In genomic region chr1:59399554-59400325, GRCm38 (mm10) we compare ENCODE assay signal across 19 mouse cellular contexts.
DNase-seq lines count a peak whose midpoint lies in the region; ATAC-seq lines count a peak whose summit lies in the region.
"Had no signal": no experiment of that assay in that cellular context is flagged by ENCODE, and none has a peak within 500 bp of the region (broad histone marks: within the 10 kb centered on the region; RNA-seq: fewer than 3 reads in every experiment).

No protein-coding gene starts in this region.

- H3K27me3 ChIP-seq in kidney, embryonic 15.5 days: no peaks in the 10 kb centered on the region
- H3K27me3 ChIP-seq in neural tube, embryonic 15.5 days (replicated peaks): no peaks in the 10 kb centered on the region
- H3K27me3 ChIP-seq in embryonic facial prominence, embryonic 11.5 days (ENCODE audit: control insufficient read depth, insufficient read depth, low read length): no peaks in the 10 kb centered on the region
- H3K27me3 ChIP-seq: forebrain, embryonic 15.5 days; lung, embryonic 15.5 days had no signal

- no peak for DNase-seq in kidney, adult 18-20 months
- DNase-seq in neural tube, embryonic 10.5 days (ENCODE audit: extremely low spot score, low spot score): peak; percentile 32
- peak; percentile 39 for DNase-seq in embryonic facial prominence, embryonic 11.5 days (ENCODE audit: low spot score)
- DNase-seq in cerebellum, postnatal 36 days: no peak
- DNase-seq in adrenal gland, postnatal 10 days: no peak
- DNase-seq: adrenal gland, adult 8-10 months; cerebellum, adult 11-12 months; heart, postnatal 14 days; layer of hippocampus, postnatal 36 days; midbrain, embryonic 14.5 days; thymus, postnatal 14 days had no signal

- peaks cover 54% of the 10 kb centered on the region for H3K4me1 ChIP-seq in kidney, embryonic 15.5 days
- peaks cover 12% of the 10 kb centered on the region for H3K4me1 ChIP-seq in neural tube, embryonic 15.5 days
- H3K4me1 ChIP-seq in embryonic facial prominence, embryonic 11.5 days (ENCODE audit: control insufficient read depth, insufficient read depth, low read length): no peaks in the 10 kb centered on the region
- H3K4me1 ChIP-seq: lung, embryonic 15.5 days had no signal

- H3K4me3 ChIP-seq in kidney, embryonic 15.5 days (replicated peaks): no peak overlapping the region
- no peak overlapping the region for H3K4me3 ChIP-seq in neural tube, embryonic 15.5 days (replicated peaks)
- H3K4me3 ChIP-seq in embryonic facial prominence, embryonic 11.5 days (ENCODE audit: low read depth, low read length): no peak overlapping the region
- H3K4me3 ChIP-seq: forebrain, embryonic 15.5 days; lung, embryonic 15.5 days had no signal

- peak overlapping the region; percentile 78 for H3K27ac ChIP-seq in kidney, embryonic 15.5 days
- no peak overlapping the region for H3K27ac ChIP-seq in neural tube, embryonic 15.5 days (replicated peaks)
- no peak overlapping the region for H3K27ac ChIP-seq in embryonic facial prominence, embryonic 11.5 days (replicated peaks; ENCODE audit: low read depth, low read length)
- H3K27ac ChIP-seq: forebrain, embryonic 15.5 days; lung, embryonic 15.5 days; macrophage had no signal

- no peaks in the 10 kb centered on the region for H3K9me3 ChIP-seq in kidney, embryonic 15.5 days (replicated peaks)
- no peaks in the 10 kb centered on the region for H3K9me3 ChIP-seq in neural tube, embryonic 15.5 days (replicated peaks)
- no peaks in the 10 kb centered on the region for H3K9me3 ChIP-seq in embryonic facial prominence, embryonic 11.5 days (replicated peaks; ENCODE audit: control insufficient read depth, low read length)
- H3K9me3 ChIP-seq: forebrain, embryonic 15.5 days; G1E; lung, embryonic 15.5 days had no signal

- 24% methylated on average over 2 of the region's 2 CpGs for WGBS in kidney, embryonic 15.5 days
- 52% methylated on average over 2 of the region's 2 CpGs for WGBS in neural tube, embryonic 15.5 days
- 44% methylated on average over 2 of the region's 2 CpGs for WGBS in embryonic facial prominence, embryonic 11.5 days

- H3K9ac ChIP-seq in kidney, embryonic 15.5 days: no peak overlapping the region
- no peak overlapping the region for H3K9ac ChIP-seq in neural tube, embryonic 15.5 days (replicated peaks)
- H3K9ac ChIP-seq in embryonic facial prominence, embryonic 11.5 days (replicated peaks; ENCODE audit: low read length): no peak overlapping the region
- H3K9ac ChIP-seq: forebrain, embryonic 15.5 days; lung, embryonic 15.5 days had no signal

- H3K36me3 ChIP-seq in kidney, embryonic 15.5 days: no peaks in the 10 kb centered on the region
- no peaks in the 10 kb centered on the region for H3K36me3 ChIP-seq in neural tube, embryonic 15.5 days
- H3K36me3 ChIP-seq in embryonic facial prominence, embryonic 11.5 days (replicated peaks; ENCODE audit: control insufficient read depth, insufficient read depth, low read depth, low read length): no peaks in the 10 kb centered on the region
- H3K36me3 ChIP-seq: forebrain, embryonic 15.5 days; G1E; lung, embryonic 15.5 days had no signal

- ATAC-seq in kidney, embryonic 15.5 days (replicated peaks; ENCODE audit: low FRiP score): peak; percentile 86
- no peak for ATAC-seq in neural tube, embryonic 15.5 days (ENCODE audit: low FRiP score)
- ATAC-seq in embryonic facial prominence, embryonic 11.5 days (replicated peaks; ENCODE audit: insufficient number of reproducible peaks, low FRiP score, low TSS enrichment, low read depth): no peak
- ATAC-seq: forebrain, embryonic 15.5 days had no signal

- 0 out of 2 replicates have a peak overlapping the region, but pooled peaks have one; percentile 14 for H3K4me2 ChIP-seq in kidney, embryonic 15.5 days
- H3K4me2 ChIP-seq in neural tube, embryonic 15.5 days: no peak overlapping the region
- no peak overlapping the region for H3K4me2 ChIP-seq in embryonic facial prominence, embryonic 11.5 days (ENCODE audit: low read depth, low read length)
- H3K4me2 ChIP-seq: forebrain, embryonic 15.5 days; heart, embryonic 11.5 days; liver, embryonic 11.5 days; lung, embryonic 15.5 days had no signal

Comparison
In these comparisons a context has a peak if more than half of its experiments do, and no peak if none do; other contexts are left out.
1. DNase-seq: peak in neural tube, embryonic 10.5 days (single experiment) and embryonic facial prominence, embryonic 11.5 days (single experiment); none in kidney, adult 18-20 months (single experiment), cerebellum, postnatal 36 days (0 of 2) and adrenal gland, postnatal 10 days (single experiment).